In the genomic region with DNA sequence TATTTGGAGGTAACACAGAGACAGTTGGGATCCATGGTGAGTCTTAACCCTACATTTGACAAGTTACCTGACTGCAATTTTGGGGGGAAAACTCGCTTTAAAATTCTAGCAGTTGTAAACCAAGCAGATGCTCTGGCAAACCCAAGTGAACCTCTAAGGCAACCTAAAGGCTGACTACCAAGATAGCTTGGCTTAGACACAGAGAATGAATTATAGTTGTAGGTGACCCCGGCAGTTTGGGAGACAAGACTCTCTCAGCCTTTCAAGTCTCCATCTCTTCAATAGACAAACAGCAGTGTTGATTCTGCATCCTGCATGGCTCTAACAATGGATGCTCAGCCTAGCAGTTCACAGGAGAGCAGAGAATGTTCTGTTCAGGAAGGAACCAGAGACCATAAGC, we compare ENCODE assay signal across 10 mouse cellular contexts. TPM values are rescaled to one million over a fixed set of nuclear protein-coding genes. Genes with fewer than 3 reads are reported as not detected.
A peak's percentile ranks its signal among the peaks of the same experiment; 100 is the strongest.
DNase-seq lines count a peak whose midpoint lies in the region; ATAC-seq and TF ChIP-seq lines count a peak whose summit lies in the region.
"Had no signal": no experiment of that assay in that cellular context is flagged by ENCODE, and none has a peak within 500 bp of the region (broad histone marks: within the 10 kb centered on the region; RNA-seq: fewer than 3 reads in every experiment).

Gene Syndig1, plus strand, starts transcription at position 301 of the 400 bp plus-strand sequence.

- no peaks in the 10 kb centered on the region for H3K9me3 ChIP-seq in embryonic facial prominence, embryonic 15.5 days (replicated peaks)
- H3K9me3 ChIP-seq in intestine, postnatal 0 days (ENCODE audit: control insufficient read depth), result no peaks in the 10 kb centered on the region
- no peaks in the 10 kb centered on the region for H3K9me3 ChIP-seq in midbrain, embryonic 16.5 days (replicated peaks; ENCODE audit: control insufficient read depth, low read length, poor library complexity, severe bottlenecking)

- H3K27ac ChIP-seq in embryonic facial prominence, embryonic 15.5 days (replicated peaks), result no peak within 1 kb of the TSS
- H3K27ac ChIP-seq in intestine, postnatal 0 days (ENCODE audit: low read depth, low read length), result no peak within 1 kb of the TSS
- H3K27ac ChIP-seq in midbrain, embryonic 16.5 days (ENCODE audit: low read length), result no peak within 1 kb of the TSS

- peaks cover 17% of the 10 kb centered on the region; the same call in 1 of the 2 replicates for H3K4me1 ChIP-seq in embryonic facial prominence, embryonic 15.5 days
- no peaks in the 10 kb centered on the region for H3K4me1 ChIP-seq in intestine, postnatal 0 days (replicated peaks; ENCODE audit: control insufficient read depth, insufficient read depth, low read length)
- H3K4me1 ChIP-seq in midbrain, embryonic 16.5 days (ENCODE audit: control insufficient read depth, insufficient read depth, low read length), result peaks cover 10% of the 10 kb centered on the region

- H3K27me3 ChIP-seq in embryonic facial prominence, embryonic 15.5 days, result peaks cover 39% of the 10 kb centered on the region
- H3K27me3 ChIP-seq in intestine, postnatal 0 days (replicated peaks; ENCODE audit: control insufficient read depth, insufficient read depth, low read length), result peaks cover 30% of the 10 kb centered on the region
- H3K27me3 ChIP-seq in midbrain, embryonic 16.5 days (ENCODE audit: control insufficient read depth, insufficient read depth, low read depth, low read length), result peaks cover 12% of the 10 kb centered on the region

- no peaks in the 10 kb centered on the region for H3K36me3 ChIP-seq in embryonic facial prominence, embryonic 15.5 days
- H3K36me3 ChIP-seq in intestine, postnatal 0 days (ENCODE audit: control insufficient read depth, insufficient read depth), result no peaks in the 10 kb centered on the region
- H3K36me3 ChIP-seq in midbrain, embryonic 16.5 days (ENCODE audit: control insufficient read depth, insufficient read depth, low read length), result no peaks in the 10 kb centered on the region

- H3K4me3 ChIP-seq in embryonic facial prominence, embryonic 15.5 days (replicated peaks), result peak within 1 kb of the TSS; percentile 44
- peak within 1 kb of the TSS; percentile 40; the same call in 1 of the 2 replicates for H3K4me3 ChIP-seq in intestine, postnatal 0 days (ENCODE audit: low read depth, low read length)
- H3K4me3 ChIP-seq in midbrain, embryonic 16.5 days (ENCODE audit: low read depth, low read length), result peak within 1 kb of the TSS; percentile 62

- no peak for DNase-seq in layer of hippocampus, adult 18-20 months (ENCODE audit: low spot score in 2 of 2)
- no peak for DNase-seq in layer of hippocampus, adult 9-10 months (ENCODE audit: low spot score)
- DNase-seq in right cerebral cortex, postnatal 4 days, result no peak
- no peak for DNase-seq in right cerebral cortex, postnatal 25 days
- no peak for DNase-seq in embryo, embryonic 10 days (ENCODE audit: low spot score)
- DNase-seq: cerebellum, adult 9-10 months had no signal

- peak within 1 kb of the TSS; percentile 90 for H3K4me2 ChIP-seq in embryonic facial prominence, embryonic 15.5 days (replicated peaks)
- H3K4me2 ChIP-seq in intestine, postnatal 0 days (replicated peaks; ENCODE audit: low read depth), result peak within 1 kb of the TSS; percentile 66
- H3K4me2 ChIP-seq in midbrain, embryonic 16.5 days (ENCODE audit: low read length), result peak within 1 kb of the TSS; percentile 96

- H3K9ac ChIP-seq in embryonic facial prominence, embryonic 15.5 days, result no peak within 1 kb of the TSS
- H3K9ac ChIP-seq in intestine, postnatal 0 days (ENCODE audit: low read depth, low read length), result no peak within 1 kb of the TSS
- no peak within 1 kb of the TSS for H3K9ac ChIP-seq in midbrain, embryonic 16.5 days (ENCODE audit: low read depth, low read length)

- 85% methylated on average over 2 of the region's 2 CpGs for WGBS in embryonic facial prominence, embryonic 15.5 days
- WGBS in intestine, postnatal 0 days, result 60% methylated on average over 2 of the region's 2 CpGs
- WGBS in midbrain, embryonic 16.5 days, result 86% methylated on average over 2 of the region's 2 CpGs

- ATAC-seq in embryonic facial prominence, embryonic 15.5 days (ENCODE audit: insufficient number of reproducible peaks, low FRiP score, low TSS enrichment, low read depth), result no peak
- no peak for ATAC-seq in intestine, postnatal 0 days
- ATAC-seq in midbrain, embryonic 16.5 days, result no peak

- no peak for TF ChIP-seq CTCF in intestine, postnatal 0 days (IDR thresholded peaks at IDR 0.05; ENCODE audit: low read depth)

RNA-seq across cellular contexts. Expression of gene Syndig1, which starts in this region (rescaled TPM):
- total RNA-seq in layer of hippocampus, adult 18-20 months (2021), result 10 to 100 TPM; 31.5 to 37.7 TPM
- polyA plus RNA-seq in embryonic facial prominence, embryonic 15.5 days (2015; fragmentation: Nextera tagmentation; extraction: Ambion mirVana), result 3.6 and 4.7 TPM in 2 replicates
- 10.4 and 12.0 TPM in 2 replicates for polyA plus RNA-seq in intestine, postnatal 0 days (2015; fragmentation: Nextera tagmentation; extraction: Ambion mirVana)
- 22.1 and 27.6 TPM in 2 replicates for polyA plus RNA-seq in midbrain, embryonic 16.5 days (2015; fragmentation: Nextera tagmentation; extraction: Ambion mirVana)
- total RNA-seq: liver, adult 2 months had no signal
- polyA plus RNA-seq: liver, adult 2 months had no signal
